Mouse (Mus musculus): ENCODE measurements around the gene Sigirr.

GRCm38 (mm10) chr7:141148639-141149038, 48.3 kb upstream of the Sigirr start:
- TF ChIP-seq POLR2A (IDR thresholded peaks at IDR 0.05; ENCODE audit: borderline replicate concordance, insufficient read depth, low read length): no peak
- no peak for TF ChIP-seq CTCF (IDR thresholded peaks at IDR 0.05; ENCODE audit: borderline replicate concordance, insufficient read depth, low read depth, low read length)
